Mouse (Mus musculus): Measurements from ENCODE around the gene Fmn2. TPM values are rescaled to one million over a fixed set of nuclear protein-coding genes. Genes with fewer than 3 reads are reported as not detected.

The Fmn2 gene
- polyA plus RNA-seq, 1 experiment from 2014 or later, result 7.1 TPM

DNA sequence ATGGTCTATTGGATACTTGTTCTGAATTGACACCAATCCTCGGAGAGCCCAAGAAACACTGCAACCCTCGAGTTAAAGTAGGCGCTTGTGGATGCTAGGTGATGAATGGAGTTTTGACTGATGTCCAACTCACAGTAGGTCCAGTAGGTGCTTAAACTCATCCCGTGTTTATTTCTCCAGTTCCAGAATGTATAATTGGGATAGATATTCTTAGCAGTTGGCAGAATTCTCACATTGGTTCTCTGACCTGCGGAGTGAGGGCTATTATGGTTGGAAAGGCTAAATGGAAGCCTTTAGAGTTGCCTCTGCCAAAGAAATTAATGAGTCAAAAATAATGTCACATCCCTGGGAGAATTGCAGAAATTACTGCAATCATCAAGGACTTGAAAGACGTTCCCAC is 62.9 kb downstream of the Fmn2 start:
- Histone ChIP-seq H3K9me3 (replicated peaks) (no peaks in the 10 kb centered on the region), H3K36me3 (ENCODE audit: poor library complexity, severe bottlenecking) (peaks cover 8% of the 10 kb centered on the region; the same call in 1 of the 2 replicates), H3K4me1 (no peaks in the 10 kb centered on the region), H3K27me3 (no peaks in the 10 kb centered on the region), H3K4me2 (no peak overlapping the region), H3K4me3 (no peak overlapping the region), H3K27ac (no peak overlapping the region), H3K9ac (no peak overlapping the region)
- WGBS, result 94% methylated on average over 6 of the region's 6 CpGs
- ATAC-seq, result no peak

DNA sequence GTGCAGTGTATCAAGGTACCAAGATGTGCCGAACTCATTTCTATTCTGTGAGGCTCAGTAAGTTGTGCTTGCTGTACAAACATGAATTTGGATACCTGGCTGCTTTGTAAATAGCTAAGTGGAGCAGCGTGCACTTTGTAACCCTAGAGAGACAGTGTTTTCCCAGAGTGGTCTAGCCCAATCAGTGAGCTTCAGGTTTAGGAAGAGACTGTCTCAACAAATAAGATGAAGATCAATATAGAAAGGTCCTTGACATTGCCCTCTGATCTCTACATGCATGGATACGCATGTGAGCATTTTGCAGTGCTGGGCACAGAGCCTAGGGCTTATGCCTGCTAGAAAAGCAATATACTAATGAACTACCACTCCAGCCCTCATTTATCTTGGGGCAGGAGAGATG is 67.0 kb downstream of the Fmn2 start:
- Histone ChIP-seq H3K27ac (no peak overlapping the region), H3K9me3 (replicated peaks) (no peaks in the 10 kb centered on the region), H3K4me3 (no peak overlapping the region), H3K9ac (no peak overlapping the region), H3K27me3 (no peaks in the 10 kb centered on the region), H3K36me3 (ENCODE audit: poor library complexity, severe bottlenecking) (no peaks in the 10 kb centered on the region), H3K4me1 (no peaks in the 10 kb centered on the region), H3K4me2 (no peak overlapping the region)
- no peak for ATAC-seq
- WGBS, result 91% methylated on average over 3 of the region's 3 CpGs

DNA sequence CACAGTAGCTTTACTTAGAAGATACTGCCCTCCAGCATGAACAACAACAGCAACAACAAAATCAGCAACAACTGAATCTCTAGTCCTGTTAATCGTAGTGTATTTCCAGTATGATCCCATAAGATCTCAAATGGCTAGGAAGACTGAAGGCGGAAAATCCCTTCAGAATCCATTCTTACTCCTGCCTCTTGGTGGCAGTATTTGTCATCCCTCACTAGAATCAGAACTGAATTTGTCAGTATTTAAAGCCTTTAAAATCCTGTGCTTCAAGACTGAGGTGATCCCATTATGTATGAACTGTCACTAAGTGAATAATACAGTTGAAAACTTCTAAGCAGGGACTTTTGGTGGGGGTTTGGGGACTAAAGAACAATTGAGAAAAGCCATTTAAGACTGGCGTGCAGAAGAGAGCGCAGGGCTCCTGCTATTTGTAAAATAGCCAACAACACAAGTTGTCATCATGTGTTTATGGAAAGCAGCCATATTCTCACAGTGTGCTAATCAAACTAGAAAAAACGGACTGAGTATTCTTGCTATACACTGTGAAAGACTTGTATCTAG is 90.9 kb downstream of the Fmn2 start:
- ATAC-seq, result no peak
- WGBS, result 75% methylated on average over 5 of the region's 5 CpGs
- Histone ChIP-seq H3K4me3 (no peak overlapping the region), H3K4me2 (no peak overlapping the region), H3K9me3 (replicated peaks) (no peaks in the 10 kb centered on the region), H3K36me3 (ENCODE audit: poor library complexity, severe bottlenecking) (0 out of 2 replicates have a peak, but pooled peaks cover 5% of the 10 kb centered on the region), H3K9ac (no peak overlapping the region), H3K4me1 (no peaks in the 10 kb centered on the region), H3K27ac (no peak overlapping the region), H3K27me3 (no peaks in the 10 kb centered on the region)

DNA sequence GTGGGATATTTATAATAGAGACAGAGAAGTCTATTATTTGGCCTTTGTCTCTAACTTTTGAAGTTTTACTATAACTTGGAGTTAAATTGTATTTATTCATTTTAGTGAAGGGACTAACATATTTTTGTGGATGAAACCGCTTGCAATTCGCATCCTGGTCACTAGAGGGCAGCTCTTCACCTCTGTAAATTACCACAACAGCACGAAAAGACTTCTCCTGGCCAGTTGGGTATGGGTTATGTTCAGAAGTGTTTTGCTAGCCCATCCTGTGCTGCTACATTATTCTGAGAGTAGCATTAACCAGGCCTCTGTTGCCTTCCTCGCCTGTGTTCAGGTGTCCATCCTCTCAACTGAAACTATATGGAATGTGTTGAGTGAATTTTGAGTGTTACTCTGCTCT is 93.4 kb downstream of the Fmn2 start:
- H3K4me3 ChIP-seq, result no peak overlapping the region
- no peaks in the 10 kb centered on the region for H3K9me3 ChIP-seq (replicated peaks)
- peaks cover 7% of the 10 kb centered on the region; the same call in 1 of the 2 replicates for H3K36me3 ChIP-seq (ENCODE audit: poor library complexity, severe bottlenecking)
- no peak overlapping the region for H3K4me2 ChIP-seq
- ATAC-seq, result peak; percentile 72
- WGBS, result 6% methylated on average over 4 of the region's 4 CpGs
- H3K27ac ChIP-seq, result no peak overlapping the region
- no peak overlapping the region for H3K9ac ChIP-seq
- no peaks in the 10 kb centered on the region for H3K27me3 ChIP-seq
- no peaks in the 10 kb centered on the region for H3K4me1 ChIP-seq

DNA sequence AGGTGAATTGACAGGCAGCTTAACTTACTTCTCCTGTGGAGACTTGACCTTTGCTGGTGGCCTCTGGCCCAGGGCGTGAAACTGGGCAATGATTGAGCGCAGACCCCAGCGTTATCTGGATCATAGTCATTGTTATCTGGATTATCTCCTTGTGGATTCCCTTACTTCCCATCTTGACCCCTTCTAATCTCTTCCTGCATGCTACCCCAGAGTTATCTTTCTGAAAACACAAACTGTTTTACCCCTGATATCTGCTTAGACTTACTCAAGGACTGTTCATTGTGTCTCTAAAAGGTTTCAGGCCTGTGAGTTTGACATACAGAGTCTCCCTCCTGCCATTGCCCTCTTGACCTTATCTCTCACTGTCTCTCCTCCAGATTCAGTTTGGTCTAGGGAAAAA is 95.9 kb downstream of the Fmn2 start:
- H3K27ac ChIP-seq, result no peak overlapping the region
- H3K4me2 ChIP-seq, result no peak overlapping the region
- H3K27me3 ChIP-seq, result no peaks in the 10 kb centered on the region
- 77% methylated on average over 3 of the region's 3 CpGs for WGBS
- no peak overlapping the region for H3K4me3 ChIP-seq
- H3K9me3 ChIP-seq (replicated peaks), result no peaks in the 10 kb centered on the region
- no peaks in the 10 kb centered on the region for H3K4me1 ChIP-seq
- H3K9ac ChIP-seq, result no peak overlapping the region
- no peak for ATAC-seq
- H3K36me3 ChIP-seq (ENCODE audit: poor library complexity, severe bottlenecking), result peaks cover 7% of the 10 kb centered on the region; the same call in 1 of the 2 replicates

DNA sequence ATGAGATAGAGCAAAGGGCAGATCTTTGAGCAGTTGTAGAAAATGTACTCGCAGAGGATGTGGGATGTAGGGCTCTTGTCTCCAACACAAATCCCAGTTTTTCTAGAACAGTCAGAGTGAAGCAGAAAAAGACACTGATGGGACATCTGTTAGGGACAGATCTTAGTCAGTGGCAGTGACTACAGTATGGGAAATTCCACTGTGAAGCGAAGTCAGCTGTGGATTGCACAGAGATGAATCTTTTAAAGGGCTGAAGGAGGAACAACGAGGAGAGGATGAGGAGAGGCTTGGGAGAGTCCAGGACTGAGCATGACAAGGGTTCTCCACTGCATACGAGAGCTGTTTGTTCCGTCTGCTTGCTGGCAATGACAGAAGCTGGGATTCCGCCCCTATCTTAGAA is 96.6 kb downstream of the Fmn2 start:
- no peak for ATAC-seq

DNA sequence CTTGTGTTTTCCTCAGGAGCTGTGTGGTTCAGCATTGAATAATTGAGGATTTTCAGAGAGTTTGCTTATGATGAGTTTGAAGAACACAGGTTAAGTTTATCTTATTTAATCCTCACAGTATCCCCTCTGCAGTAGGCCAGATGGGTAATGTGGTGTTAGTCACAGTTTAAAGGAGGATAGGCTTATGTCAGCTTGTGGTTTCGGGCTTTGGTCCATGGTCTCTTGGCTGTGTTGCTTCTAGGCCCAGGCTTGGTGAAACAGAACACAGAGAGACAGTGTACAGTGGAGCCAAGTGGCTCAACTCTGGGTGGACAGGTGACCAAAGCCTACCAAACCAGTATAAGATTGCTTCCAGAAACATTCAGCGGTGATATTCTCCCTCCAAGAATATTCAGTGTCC is 98.4 kb downstream of the Fmn2 start:
- H3K36me3 ChIP-seq (ENCODE audit: poor library complexity, severe bottlenecking), result peaks cover 7% of the 10 kb centered on the region; the same call in 1 of the 2 replicates
- H3K9me3 ChIP-seq (replicated peaks), result no peaks in the 10 kb centered on the region
- ATAC-seq, result no peak
- WGBS, result 94% methylated on average over 2 of the region's 2 CpGs
- H3K27me3 ChIP-seq, result no peaks in the 10 kb centered on the region
- no peak overlapping the region for H3K27ac ChIP-seq
- H3K9ac ChIP-seq, result no peak overlapping the region
- H3K4me3 ChIP-seq, result no peak overlapping the region
- H3K4me1 ChIP-seq, result no peaks in the 10 kb centered on the region
- H3K4me2 ChIP-seq, result no peak overlapping the region

More for the DNA sequence above, 96.6 kb downstream of the Fmn2 start:
- Histone ChIP-seq H3K9me3 (replicated peaks) (no peaks in the 10 kb centered on the region), H3K9ac (no peak overlapping the region), H3K4me1 (no peaks in the 10 kb centered on the region), H3K4me3 (no peak overlapping the region), H3K27me3 (no peaks in the 10 kb centered on the region), H3K4me2 (no peak overlapping the region), H3K36me3 (ENCODE audit: poor library complexity, severe bottlenecking) (peaks cover 7% of the 10 kb centered on the region; the same call in 1 of the 2 replicates), H3K27ac (no peak overlapping the region)
- WGBS, result 97% methylated on average over 6 of the region's 6 CpGs

DNA sequence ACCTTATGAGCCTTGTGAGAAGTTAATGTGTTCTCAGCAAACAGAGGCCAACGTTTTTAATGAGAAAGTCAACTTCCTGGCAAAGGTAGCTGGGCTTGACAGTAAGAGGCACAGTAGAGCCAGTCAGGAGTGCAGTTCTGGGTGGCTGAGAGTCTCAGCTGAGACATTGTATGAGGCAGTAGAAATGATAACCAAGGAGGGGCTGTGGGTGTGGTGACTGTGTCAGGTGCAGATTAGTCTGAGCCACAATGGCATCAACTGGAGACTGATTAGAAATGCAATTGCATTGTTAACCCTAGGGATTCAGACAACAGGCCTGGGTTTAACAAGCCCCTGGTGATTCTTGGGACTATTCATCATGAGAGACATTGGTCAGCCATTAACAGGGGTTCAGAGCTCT is 99.0 kb downstream of the Fmn2 start:
- Histone ChIP-seq H3K36me3 (ENCODE audit: poor library complexity, severe bottlenecking) (peaks cover 7% of the 10 kb centered on the region; the same call in 1 of the 2 replicates), H3K4me1 (no peaks in the 10 kb centered on the region), H3K9ac (no peak overlapping the region), H3K4me3 (no peak overlapping the region), H3K27me3 (no peaks in the 10 kb centered on the region), H3K27ac (no peak overlapping the region), H3K4me2 (no peak overlapping the region), H3K9me3 (replicated peaks) (no peaks in the 10 kb centered on the region)
- 46% methylated on average over 1 of the region's 1 CpGs for WGBS
- no peak for ATAC-seq

DNA sequence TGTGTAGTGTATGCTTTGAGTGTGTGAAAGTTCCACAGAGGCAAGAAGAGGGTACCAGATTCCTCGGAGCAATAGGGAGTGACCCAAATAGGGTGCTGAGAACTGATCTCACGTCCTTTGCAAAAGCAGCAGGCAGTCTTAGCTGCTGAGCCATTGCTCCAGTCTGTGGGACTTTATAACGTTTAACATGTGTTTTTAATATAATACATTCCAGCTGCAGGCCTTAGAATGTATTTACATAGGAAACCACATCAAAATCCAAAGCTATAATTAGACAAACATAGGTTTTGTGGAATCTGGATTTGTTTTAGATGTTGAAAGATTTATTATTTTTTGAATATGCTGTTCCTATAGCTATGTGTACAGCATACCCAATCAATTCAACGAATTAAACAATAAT is 115.7 kb downstream of the Fmn2 start:
- Histone ChIP-seq H3K36me3 (ENCODE audit: poor library complexity, severe bottlenecking) (peaks cover 11% of the 10 kb centered on the region; the same call in 1 of the 2 replicates), H3K4me2 (no peak overlapping the region), H3K27me3 (no peaks in the 10 kb centered on the region), H3K27ac (no peak overlapping the region), H3K4me3 (no peak overlapping the region), H3K9me3 (replicated peaks) (no peaks in the 10 kb centered on the region), H3K4me1 (no peaks in the 10 kb centered on the region), H3K9ac (no peak overlapping the region)
- 83% methylated on average over 4 of the region's 4 CpGs for WGBS
- ATAC-seq, result no peak

DNA sequence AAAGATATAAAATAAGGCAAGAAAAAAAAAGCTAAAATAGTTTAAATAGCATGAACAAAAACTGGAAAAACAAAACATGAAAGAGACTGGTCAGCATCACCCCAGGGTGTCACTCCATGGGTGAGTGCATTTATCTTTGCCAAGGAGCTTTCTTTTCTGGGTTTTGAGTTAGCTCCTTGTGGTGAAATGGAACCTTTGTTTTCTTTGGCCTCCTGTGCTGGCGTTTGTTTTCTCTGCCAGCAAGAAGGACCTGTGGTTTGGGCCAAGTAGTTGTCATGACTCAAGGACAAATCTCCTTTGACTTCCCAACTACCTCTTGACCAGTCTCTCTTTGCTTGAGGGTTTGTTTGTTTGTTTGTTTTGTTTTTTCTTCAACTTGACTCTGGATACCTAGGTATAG is 119.9 kb downstream of the Fmn2 start:
- H3K27ac ChIP-seq, result no peak overlapping the region
- no peak overlapping the region for H3K9ac ChIP-seq
- no peaks in the 10 kb centered on the region for H3K36me3 ChIP-seq (ENCODE audit: poor library complexity, severe bottlenecking)
- 0 out of 2 replicates have a peak, but pooled peaks cover 6% of the 10 kb centered on the region for H3K4me1 ChIP-seq
- H3K9me3 ChIP-seq (replicated peaks), result no peaks in the 10 kb centered on the region
- H3K27me3 ChIP-seq, result no peaks in the 10 kb centered on the region
- H3K4me3 ChIP-seq, result no peak overlapping the region
- WGBS, result 43% methylated on average over 1 of the region's 1 CpGs
- no peak for ATAC-seq
- no peak overlapping the region for H3K4me2 ChIP-seq

DNA sequence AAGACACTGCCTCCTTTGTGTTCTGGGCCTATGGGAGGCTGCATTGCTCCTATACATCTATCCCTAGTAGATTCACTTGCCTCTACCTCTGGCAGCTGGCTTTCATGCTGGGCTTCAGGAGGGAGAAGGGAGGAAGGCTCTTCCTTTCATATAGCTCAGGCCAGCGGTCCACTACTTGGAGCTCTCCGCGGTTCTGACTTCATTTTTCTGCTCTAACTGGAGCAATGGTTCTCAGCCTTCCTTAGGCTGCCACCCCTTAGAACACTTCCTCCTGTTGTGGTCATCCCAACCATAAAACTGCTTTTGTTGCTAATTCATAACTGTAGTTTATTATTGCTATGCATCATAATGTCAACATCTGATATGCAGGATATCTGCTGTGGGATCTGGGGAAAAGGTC is 121.4 kb downstream of the Fmn2 start:
- H3K4me2 ChIP-seq, result no peak overlapping the region
- no peaks in the 10 kb centered on the region for H3K27me3 ChIP-seq
- H3K4me3 ChIP-seq, result no peak overlapping the region
- H3K9ac ChIP-seq, result no peak overlapping the region
- H3K9me3 ChIP-seq (replicated peaks), result no peaks in the 10 kb centered on the region
- 0 out of 2 replicates have a peak, but pooled peaks cover 6% of the 10 kb centered on the region for H3K4me1 ChIP-seq
- ATAC-seq, result no peak
- peaks cover 4% of the 10 kb centered on the region for H3K36me3 ChIP-seq (ENCODE audit: poor library complexity, severe bottlenecking)
- WGBS, result 35% methylated on average over 3 of the region's 3 CpGs
- no peak overlapping the region for H3K27ac ChIP-seq

DNA sequence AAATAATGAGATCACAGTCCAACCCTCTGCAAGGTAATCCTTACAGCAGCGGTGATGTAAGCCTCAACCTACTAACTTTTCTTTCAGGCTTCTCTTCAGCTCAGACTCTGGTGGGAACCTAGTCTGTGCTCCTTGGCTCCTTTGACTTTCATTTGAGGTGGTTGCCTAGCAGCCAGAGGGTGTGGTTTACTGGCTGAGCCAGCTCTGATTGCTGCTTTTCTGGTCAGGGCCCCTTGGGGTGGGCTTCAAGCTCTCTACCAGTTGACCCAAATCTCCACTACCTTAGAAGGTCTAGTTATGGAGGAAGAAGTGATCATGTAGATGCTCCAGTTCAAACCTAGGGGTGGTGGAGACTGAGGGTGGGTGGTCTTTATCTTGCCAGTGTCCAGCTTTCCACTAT is 128.4 kb downstream of the Fmn2 start:
- 0 out of 2 replicates have a peak, but pooled peaks have one; percentile 24 for ATAC-seq
- Histone ChIP-seq H3K4me2 (no peak overlapping the region), H3K9me3 (replicated peaks) (no peaks in the 10 kb centered on the region), H3K27ac (no peak overlapping the region), H3K4me3 (no peak overlapping the region), H3K9ac (no peak overlapping the region), H3K36me3 (ENCODE audit: poor library complexity, severe bottlenecking) (peaks cover 9% of the 10 kb centered on the region), H3K27me3 (no peaks in the 10 kb centered on the region), H3K4me1 (no peaks in the 10 kb centered on the region)
- WGBS, result 57% methylated on average over 1 of the region's 1 CpGs

DNA sequence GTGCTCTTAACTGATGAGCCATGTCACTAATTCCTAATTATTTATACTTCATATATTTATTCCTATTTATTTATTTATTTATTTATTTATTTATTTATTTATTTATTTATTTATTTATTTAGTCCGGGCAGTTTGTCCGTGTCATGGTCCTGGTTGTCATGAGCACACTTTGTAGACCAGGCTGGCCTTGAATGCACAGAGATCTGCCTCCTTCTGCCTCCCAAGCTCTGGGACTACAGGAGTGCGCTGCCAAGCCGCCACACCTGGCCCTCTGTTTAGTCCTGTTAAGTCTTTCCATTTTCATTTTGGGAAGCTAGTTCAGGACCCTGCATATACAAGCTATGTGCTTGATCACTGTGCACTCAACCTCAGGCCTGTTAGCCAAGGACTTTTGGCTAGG is 134.7 kb downstream of the Fmn2 start:
- Histone ChIP-seq H3K27me3 (no peaks in the 10 kb centered on the region), H3K27ac (no peak overlapping the region), H3K9ac (no peak overlapping the region), H3K4me1 (no peaks in the 10 kb centered on the region), H3K9me3 (replicated peaks) (no peaks in the 10 kb centered on the region), H3K4me3 (no peak overlapping the region), H3K36me3 (ENCODE audit: poor library complexity, severe bottlenecking) (no peaks in the 10 kb centered on the region), H3K4me2 (no peak overlapping the region)
- no peak for ATAC-seq
- 95% methylated on average over 4 of the region's 4 CpGs for WGBS
